Mouse (Mus musculus) CH12.LX (cell line): ENCODE data around the gene Smlr1. TPM values are rescaled to one million over a fixed set of nuclear protein-coding genes. Genes with fewer than 3 reads are reported as not detected.

Source experiments
- DNase-seq: peaks from one replicate; pipeline ENCODE4 v3.0.0-alpha.2; 2013; ENCODE audit errors: extremely low read depth
- H3K27ac ChIP-seq: 2 replicates; pipeline ENCODE4 v1.5.1; 2012; ENCODE audit warnings: low read depth, mild to moderate bottlenecking, control low read depth, moderate library complexity; ENCODE audit not compliant: insufficient read depth
- H3K27me3 ChIP-seq: replicated peaks from 2 replicates; pipeline ENCODE3; 2012; ENCODE audit warnings: inconsistent platforms
- H3K36me3 ChIP-seq, 2 experiments: replicated peaks in 1 of 2; 2 replicates each; pipeline versions ENCODE3 to v1.6.1; 2012; ENCODE audit warnings: inconsistent platforms in 1 of 2, low read length in 1 of 2, mild to moderate bottlenecking in 1 of 2, mixed read lengths in 1 of 2, moderate library complexity in 1 of 2; ENCODE audit not compliant: control insufficient read depth in 1 of 2, insufficient read depth in 1 of 2
- H3K4me1 ChIP-seq, 2 experiments: 2 replicates each; pipeline ENCODE4 v1.6.1; 2012; ENCODE audit warnings: inconsistent platforms in 1 of 2, moderate library complexity in 1 of 2; ENCODE audit not compliant: insufficient read depth in 2 of 2, control insufficient read depth in 1 of 2
- H3K4me2 ChIP-seq: 2 replicates; pipeline ENCODE4 v1.6.1; 2012; ENCODE audit warnings: low read depth, mild to moderate bottlenecking, control low read depth; ENCODE audit not compliant: poor library complexity, insufficient read depth, severe bottlenecking
- H3K4me3 ChIP-seq, 3 experiments: fragments of 150-350 bp in 1 of 3; sonication (generic) in 1 of 3; replicated peaks in 1 of 3; 2 replicates each; pipeline versions ENCODE3 to v1.5.1; 2011 to 2012; ENCODE audit warnings: low read depth in 2 of 3, low read length in 2 of 3, mild to moderate bottlenecking in 2 of 3, moderate library complexity in 2 of 3, control low read depth in 1 of 3, improper control_type of control experiment in 1 of 3, inconsistent platforms in 1 of 3, mixed read lengths in 1 of 3; ENCODE audit not compliant: poor library complexity in 1 of 3
- H3K79me2 ChIP-seq: replicated peaks from 2 replicates; pipeline ENCODE4 v1.6.1; 2012; ENCODE audit warnings: mild to moderate bottlenecking, moderate library complexity; ENCODE audit not compliant: control insufficient read depth, poor library complexity, insufficient read depth, severe bottlenecking; ENCODE audit errors: extremely low read depth
- H3K9ac ChIP-seq: 2 replicates; pipeline ENCODE4 v1.6.1; 2012; ENCODE audit warnings: low read depth, mild to moderate bottlenecking, control low read depth, moderate library complexity; ENCODE audit not compliant: insufficient read depth
- H3K9me3 ChIP-seq: replicated peaks from 2 replicates; pipeline ENCODE3; 2012; ENCODE audit warnings: low read length, inconsistent platforms, mixed read lengths
- BHLHE40 ChIP-seq: IDR thresholded peaks from 2 replicates; pipeline ENCODE4 v1.6.1; 2011; ENCODE audit warnings: mild to moderate bottlenecking, low read depth, low read length, improper control_type of control experiment
- CHD1 ChIP-seq: IDR thresholded peaks from 2 replicates; pipeline ENCODE4 v1.6.1; 2012; ENCODE audit warnings: low read depth, low read length, improper control_type of control experiment, inconsistent platforms
- E2F4 ChIP-seq: IDR thresholded peaks from 2 replicates; pipeline ENCODE4 v1.6.1; 2011; ENCODE audit warnings: low read depth, low read length, improper control_type of control experiment; ENCODE audit not compliant: insufficient replicate concordance
- ELF1 ChIP-seq: IDR thresholded peaks from 2 replicates; pipeline ENCODE4 v1.6.1; 2014; ENCODE audit warnings: low read depth, mild to moderate bottlenecking, inconsistent platforms, low read length, improper control_type of control experiment
- GABPA ChIP-seq: IDR thresholded peaks from 2 replicates; pipeline ENCODE4 v1.6.1; 2012; ENCODE audit warnings: low read depth, low read length, improper control_type of control experiment, inconsistent platforms; ENCODE audit not compliant: insufficient replicate concordance
- HCFC1 ChIP-seq: IDR thresholded peaks from 2 replicates; pipeline ENCODE4 v1.6.1; 2012; ENCODE audit warnings: low read depth, mild to moderate bottlenecking, inconsistent platforms, low read length, improper control_type of control experiment
- JUND ChIP-seq: conservative IDR thresholded peaks from 2 replicates; pipeline ENCODE4 v1.6.1; 2011; ENCODE audit warnings: low read depth, low read length, improper control_type of control experiment
- MAFK ChIP-seq: IDR thresholded peaks from 2 replicates; pipeline ENCODE4 v1.6.1; 2011; ENCODE audit warnings: low read length, improper control_type of control experiment; ENCODE audit not compliant: insufficient replicate concordance
- MAX ChIP-seq: IDR thresholded peaks from 2 replicates; pipeline ENCODE4 v1.6.1; 2011; ENCODE audit warnings: low read length, improper control_type of control experiment
- MEF2A ChIP-seq: IDR thresholded peaks from 2 replicates; pipeline ENCODE4 v1.6.1; 2014; ENCODE audit warnings: low read depth, mild to moderate bottlenecking, inconsistent platforms, low read length, improper control_type of control experiment, borderline replicate concordance
- MXI1 ChIP-seq: IDR thresholded peaks from 2 replicates; pipeline ENCODE4 v1.6.1; 2011; ENCODE audit warnings: mild to moderate bottlenecking, low read depth, low read length, improper control_type of control experiment
- NELFE ChIP-seq: IDR thresholded peaks from 2 replicates; pipeline ENCODE4 v1.6.1; 2011; ENCODE audit warnings: low read depth, low read length, improper control_type of control experiment
- NRF1 ChIP-seq: IDR thresholded peaks from 2 replicates; pipeline ENCODE4 v1.6.1; 2014; ENCODE audit warnings: low read depth, mild to moderate bottlenecking, inconsistent platforms, low read length, improper control_type of control experiment, moderate library complexity
- PAX5 ChIP-seq: IDR thresholded peaks from 2 replicates; pipeline ENCODE4 v1.6.1; 2012; ENCODE audit warnings: low read length, inconsistent platforms, mixed read lengths
- POLR2A ChIP-seq: IDR thresholded peaks from 2 replicates; pipeline ENCODE4 v1.6.1; 2011; ENCODE audit warnings: low read depth, mild to moderate bottlenecking, improper control_type of control experiment, low read length
- RAD21 ChIP-seq: IDR thresholded peaks from 2 replicates; pipeline ENCODE4 v1.6.1; 2011; ENCODE audit warnings: low read depth, mild to moderate bottlenecking, low read length, improper control_type of control experiment, moderate library complexity
- SIN3A ChIP-seq: IDR thresholded peaks from 2 replicates; pipeline ENCODE4 v1.6.1; 2012; ENCODE audit warnings: low read length, improper control_type of control experiment, inconsistent platforms
- SMC3 ChIP-seq: IDR thresholded peaks from 2 replicates; pipeline ENCODE4 v1.6.1; 2011; ENCODE audit warnings: low read depth, low read length, improper control_type of control experiment
- TBP ChIP-seq: conservative IDR thresholded peaks from 2 replicates; pipeline ENCODE4 v1.6.1; 2011; ENCODE audit warnings: low read depth, low read length, improper control_type of control experiment
- TCF12 ChIP-seq: IDR thresholded peaks from 2 replicates; pipeline ENCODE4 v1.6.1; 2014; ENCODE audit warnings: low read depth, mild to moderate bottlenecking, inconsistent platforms, low read length, improper control_type of control experiment
- UBTF ChIP-seq: IDR thresholded peaks from 2 replicates; pipeline ENCODE4 v1.6.1; 2012; ENCODE audit warnings: low read depth, mild to moderate bottlenecking, inconsistent platforms, low read length, improper control_type of control experiment, moderate library complexity
- USF1 ChIP-seq: IDR thresholded peaks from 2 replicates; pipeline ENCODE4 v1.6.1; 2014; ENCODE audit warnings: low read depth, mild to moderate bottlenecking, inconsistent platforms, low read length, improper control_type of control experiment
- ZC3H11A ChIP-seq: IDR thresholded peaks from 2 replicates; pipeline ENCODE4 v1.6.1; 2012; ENCODE audit warnings: low read depth, mild to moderate bottlenecking, inconsistent platforms, low read length, improper control_type of control experiment
- ZKSCAN1 ChIP-seq: IDR thresholded peaks from 2 replicates; pipeline ENCODE4 v1.6.1; 2012; ENCODE audit warnings: low read depth, inconsistent platforms, low read length, improper control_type of control experiment, borderline replicate concordance
- ZNF384 ChIP-seq: IDR thresholded peaks from 2 replicates; pipeline ENCODE4 v1.6.1; 2012; ENCODE audit warnings: low read depth, low read length, improper control_type of control experiment, inconsistent platforms
- dilution Hi-C: fragments of 300-500 bp; cut with MboI; formaldehyde crosslinking; loops from 2 replicates; pipeline ENCODE4 v1.14.3; 2020; ENCODE audit warnings: low sequenced_read_pairs; ENCODE audit not compliant: extremely low pct_unique_long_range_greater_than_20kb, extremely low pct_ligation_motif_present
- in situ Hi-C: fragments of 300-500 bp; cut with MboI; formaldehyde crosslinking; loops from 3 replicates; pipeline ENCODE4 v1.14.3; 2019; ENCODE audit warnings: low sequenced_read_pairs, low pct_ligation_motif_present, low pct_unique_long_range_greater_than_20kb, mixed read lengths
- polyA plus RNA-seq: library from polyadenylated mRNA; unstranded; fragments of >175 nt; gene quantifications from 2 replicates; pipeline ENCODE4 v1.2.1, GENCODE M21; 2012; ENCODE audit warnings: low read depth; ENCODE audit not compliant: insufficient read length
- total RNA-seq, 2 experiments: library from RNA; depleted of rRNA; stranded (reverse); fragments of 300-350 nt in 1 of 2; fragments of >200 nt in 1 of 2; gene quantifications; 2 replicates each; pipeline ENCODE4 v1.2.3; 2012 to 2014

The Smlr1 gene
- total and polyA plus RNA-seq, 3 experiments = not detected

DNA sequence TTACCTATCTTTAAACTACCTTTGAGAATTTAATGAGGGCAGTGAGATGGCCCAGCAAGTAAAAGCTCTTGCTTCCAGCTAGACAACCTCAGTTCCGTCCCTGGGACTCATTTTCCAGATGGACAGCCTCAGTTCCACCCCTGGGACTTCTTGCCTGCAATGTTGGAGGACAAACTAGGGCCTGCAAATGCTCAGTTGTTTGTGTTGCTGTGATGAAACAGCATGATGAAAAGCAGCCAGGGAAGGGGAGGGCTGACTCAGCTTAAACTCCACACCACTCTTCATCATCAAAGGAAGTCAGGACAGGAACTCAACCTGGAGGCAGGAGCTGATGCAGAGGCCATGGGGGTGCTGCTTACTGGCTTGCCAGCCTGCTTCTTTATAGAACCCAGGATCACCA, 22.2 kb downstream of the Smlr1 start:
- in situ Hi-C loops = no loop called here
- dilution Hi-C loops = no loop called here

DNA sequence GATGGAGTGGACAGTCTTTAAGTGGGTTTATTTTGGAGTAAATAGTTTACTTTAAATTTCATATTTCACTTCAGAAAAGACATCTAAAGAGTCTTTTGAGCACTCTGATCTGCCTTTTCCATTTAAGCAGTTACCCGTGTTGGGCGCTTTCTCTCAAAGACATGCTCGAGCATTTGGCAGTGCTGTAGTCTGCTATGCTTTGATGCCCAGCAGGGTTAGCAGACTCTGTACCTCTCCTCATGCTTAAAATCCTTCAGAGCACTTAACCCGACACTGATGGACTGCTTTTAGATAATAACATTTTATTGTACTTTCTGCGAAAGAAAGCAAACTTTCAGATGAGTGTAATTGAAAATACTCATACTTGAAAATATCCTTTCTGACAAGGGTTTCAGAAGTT, 32.8 kb downstream of the Smlr1 start:
- Histone ChIP-seq H3K4me1 (no peaks in the 10 kb centered on the region), H3K27ac (no peak overlapping the region), H3K9ac (no peak overlapping the region), H3K9me3 (no peaks in the 10 kb centered on the region), H3K4me3 (no peak overlapping the region), H3K36me3 (peaks cover 9 to 83% of the 10 kb centered on the region in 2 experiments), H3K79me2 (no peaks in the 10 kb centered on the region), H3K4me2 (no peak overlapping the region), H3K27me3 (no peaks in the 10 kb centered on the region)
- dilution Hi-C loops = no loop called here
- DNase-seq = no peak
- in situ Hi-C loops = no loop called here
- TF ChIP-seq SMC3 = no peak
- no peak for TF ChIP-seq E2F4
- TF ChIP-seq SIN3A = no peak
- no peak for TF ChIP-seq GABPA
- TF ChIP-seq UBTF = no peak
- TF ChIP-seq POLR2A = no peak
- TF ChIP-seq BHLHE40 = no peak
- no peak for TF ChIP-seq USF1
- no peak for TF ChIP-seq RAD21
- no peak for TF ChIP-seq HCFC1
- no peak for TF ChIP-seq JUND
- no peak for TF ChIP-seq ELF1
- TF ChIP-seq MAX = no peak
- no peak for TF ChIP-seq MAFK
- no peak for TF ChIP-seq NRF1
- TF ChIP-seq MEF2A = no peak

More for the DNA sequence above, 22.2 kb downstream of the Smlr1 start:
- Histone ChIP-seq H3K27ac (no peak overlapping the region), H3K36me3 (peaks cover 0 to 55% of the 10 kb centered on the region in 2 experiments), H3K4me2 (no peak overlapping the region), H3K27me3 (no peaks in the 10 kb centered on the region), H3K4me3 (no peak overlapping the region), H3K79me2 (no peaks in the 10 kb centered on the region), H3K9ac (no peak overlapping the region), H3K4me1 (no peaks in the 10 kb centered on the region), H3K9me3 (no peaks in the 10 kb centered on the region)
- TF ChIP-seq ELF1 (no peak), CHD1 (no peak), MXI1 (no peak), UBTF (no peak), TBP (no peak), ZNF384 (no peak), ZKSCAN1 (no peak), RAD21 (no peak), NELFE (no peak), TCF12 (no peak), ZC3H11A (no peak), MAFK (no peak), USF1 (no peak), PAX5 (no peak), GABPA (no peak)
- DNase-seq = no peak
